Mouse (Mus musculus) lung, adult 18-20 months (tissue): ENCODE data around the gene Trim44.

ENCODE experiments used
- DNase-seq, 2 experiments: peaks; one replicate each; pipeline ENCODE4 v3.0.0; 2022; ENCODE audit warnings: mixed read lengths in 2 of 2

Gene Trim44

DNA sequence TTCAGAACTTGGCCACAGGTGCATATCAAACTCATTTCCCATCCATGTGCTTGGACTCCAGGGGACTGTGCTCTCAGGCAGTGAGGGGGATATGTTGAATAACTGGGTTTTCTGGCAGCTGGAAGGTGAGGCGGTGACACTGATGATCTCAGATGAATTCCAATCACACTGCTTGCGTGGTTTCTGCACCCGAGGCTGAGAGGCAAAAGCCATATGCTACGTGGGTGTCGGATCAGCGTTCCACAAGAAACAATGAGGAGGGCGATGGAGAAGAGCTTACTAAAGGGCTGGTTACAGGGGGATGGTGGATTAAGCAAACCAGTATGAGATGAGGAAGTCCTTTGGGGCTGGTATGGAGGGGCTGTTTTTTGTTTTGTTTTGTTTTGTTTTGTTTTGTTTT lies 127.8 kb downstream of the Trim44 start:
- no peak for DNase-seq

DNA sequence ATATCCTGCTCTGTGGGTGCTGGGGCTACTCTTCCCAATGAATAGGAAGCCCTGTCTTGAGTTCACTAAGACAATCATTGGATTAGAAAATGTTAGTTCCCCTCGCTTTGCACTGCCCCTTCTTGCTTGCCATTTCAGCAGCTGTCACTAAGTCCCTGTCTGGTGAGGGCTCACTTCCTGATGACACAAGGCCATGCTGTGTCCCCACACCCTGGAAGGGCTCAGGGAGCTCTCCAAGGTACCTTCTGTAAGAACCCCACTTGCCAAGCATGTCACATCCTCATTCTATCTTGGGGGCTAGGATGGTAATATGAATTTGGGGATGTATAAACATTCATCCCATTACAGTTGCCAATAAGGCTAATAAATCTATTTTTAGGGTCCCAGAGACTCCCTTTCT lies 129.7 kb downstream of the Trim44 start:
- DNase-seq = no peak

DNA sequence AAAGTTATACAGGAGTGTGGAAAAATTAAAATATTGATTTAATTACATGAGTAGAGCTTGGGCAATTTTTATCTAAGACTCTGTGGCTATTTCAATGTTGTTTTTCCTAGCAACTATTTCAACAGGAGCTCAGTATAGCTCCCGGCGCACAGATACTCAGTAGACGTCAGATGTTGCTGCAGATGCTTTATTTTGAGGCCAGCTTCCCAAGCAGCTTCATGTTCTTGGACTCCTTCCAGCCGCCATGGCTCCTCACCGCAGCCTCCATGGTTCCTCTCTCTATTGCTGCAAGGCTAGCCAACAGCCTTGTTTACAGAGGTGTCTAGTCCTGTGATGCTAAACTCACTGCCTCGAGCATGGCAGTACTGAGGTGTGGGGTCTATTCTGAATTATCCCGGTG lies 134.3 kb downstream of the Trim44 start:
- DNase-seq = no peak

DNA sequence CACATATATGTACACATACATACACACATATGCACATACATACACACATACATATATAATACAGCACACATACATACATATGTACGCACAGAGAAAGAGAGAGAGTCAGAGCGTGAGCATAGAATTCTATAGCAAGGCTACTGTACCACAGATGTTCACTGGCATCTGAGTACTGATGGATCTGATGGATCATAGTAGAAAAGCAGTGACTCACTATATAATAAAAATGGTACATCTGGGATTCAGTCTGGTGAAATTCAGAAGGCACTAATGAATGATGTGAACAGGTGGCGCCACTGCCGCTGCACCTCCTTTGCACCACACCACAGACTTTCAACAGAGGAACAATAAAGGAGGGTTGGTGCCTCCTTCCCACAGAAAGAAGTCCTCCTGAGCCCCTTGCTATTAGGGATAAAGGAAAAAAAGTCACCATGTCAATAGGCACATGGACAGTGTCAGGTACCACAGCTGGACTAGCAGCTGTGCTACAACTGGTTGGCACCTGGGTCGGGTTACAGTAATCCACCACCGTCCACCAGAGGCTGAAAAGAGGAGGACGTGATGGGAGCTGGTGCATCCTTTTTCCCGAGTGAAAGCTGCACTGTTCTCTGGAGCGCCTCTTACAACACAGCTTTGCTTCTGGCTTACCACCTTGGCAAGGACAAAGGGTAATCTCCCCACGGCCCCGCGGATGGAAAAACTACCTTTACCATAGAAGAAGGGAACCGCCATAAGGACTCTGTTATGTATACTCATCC lies 139.9 kb downstream of the Trim44 start:
- DNase-seq = no peak

DNA sequence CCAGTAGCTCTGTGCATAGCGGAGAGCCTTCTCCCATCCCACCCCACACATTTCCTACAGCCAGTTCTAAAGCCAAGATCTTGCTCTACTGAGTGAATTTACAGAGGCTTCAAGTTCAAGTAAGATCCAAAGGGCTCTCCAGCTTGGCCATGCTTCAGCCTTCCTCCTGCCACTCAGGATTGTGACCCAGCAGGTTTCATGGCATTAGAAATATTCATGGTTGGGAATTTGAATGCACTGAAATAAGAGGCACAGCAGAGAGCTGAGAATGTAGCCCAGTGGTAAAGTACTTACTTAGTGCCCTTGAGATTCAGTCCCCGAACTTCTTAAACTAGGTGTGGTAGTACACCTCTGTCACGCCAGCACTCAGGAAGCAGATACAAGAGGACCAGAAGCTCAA lies 140.7 kb downstream of the Trim44 start:
- DNase-seq = peak; percentile 81 to 82

DNA sequence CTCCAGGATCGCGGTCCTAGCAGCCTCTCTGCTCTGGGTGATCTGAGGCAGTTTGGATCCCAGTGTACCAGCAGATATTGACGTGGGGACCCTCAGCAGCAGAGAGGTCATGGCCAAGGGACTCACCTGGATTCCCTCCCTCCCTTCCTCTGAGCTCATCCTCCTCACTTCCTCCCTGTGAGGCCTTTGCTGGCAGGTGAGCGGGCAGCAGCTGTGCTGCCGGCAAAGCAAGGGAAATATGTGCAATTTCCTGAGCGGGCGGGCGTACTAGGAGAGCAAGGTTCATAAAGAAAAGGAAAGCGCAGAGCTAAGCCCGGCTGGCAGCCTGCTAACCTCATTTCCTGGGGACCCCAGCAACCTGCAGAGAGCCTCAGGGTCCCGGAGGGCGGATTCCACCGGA lies 148.5 kb downstream of the Trim44 start:
- no peak for DNase-seq

DNA sequence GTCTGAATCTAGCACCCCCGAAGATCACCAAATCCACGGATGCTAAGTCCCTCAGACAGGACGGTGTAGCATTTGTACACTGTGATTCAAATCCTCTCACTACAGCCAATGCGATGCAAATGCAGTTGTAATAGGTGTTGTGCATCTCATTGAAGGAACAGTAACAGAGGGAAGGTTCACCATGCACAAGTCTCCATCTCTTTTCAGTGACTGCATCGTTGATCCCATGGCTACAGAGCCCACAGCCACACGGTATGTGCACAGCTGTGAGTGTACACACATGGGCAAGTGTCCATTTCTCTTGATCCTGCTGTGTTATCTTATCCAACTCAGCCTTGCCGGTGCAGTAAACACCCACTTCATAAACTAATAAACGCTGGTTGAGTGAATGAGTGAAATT lies 148.9 kb downstream of the Trim44 start:
- DNase-seq = no peak

DNA sequence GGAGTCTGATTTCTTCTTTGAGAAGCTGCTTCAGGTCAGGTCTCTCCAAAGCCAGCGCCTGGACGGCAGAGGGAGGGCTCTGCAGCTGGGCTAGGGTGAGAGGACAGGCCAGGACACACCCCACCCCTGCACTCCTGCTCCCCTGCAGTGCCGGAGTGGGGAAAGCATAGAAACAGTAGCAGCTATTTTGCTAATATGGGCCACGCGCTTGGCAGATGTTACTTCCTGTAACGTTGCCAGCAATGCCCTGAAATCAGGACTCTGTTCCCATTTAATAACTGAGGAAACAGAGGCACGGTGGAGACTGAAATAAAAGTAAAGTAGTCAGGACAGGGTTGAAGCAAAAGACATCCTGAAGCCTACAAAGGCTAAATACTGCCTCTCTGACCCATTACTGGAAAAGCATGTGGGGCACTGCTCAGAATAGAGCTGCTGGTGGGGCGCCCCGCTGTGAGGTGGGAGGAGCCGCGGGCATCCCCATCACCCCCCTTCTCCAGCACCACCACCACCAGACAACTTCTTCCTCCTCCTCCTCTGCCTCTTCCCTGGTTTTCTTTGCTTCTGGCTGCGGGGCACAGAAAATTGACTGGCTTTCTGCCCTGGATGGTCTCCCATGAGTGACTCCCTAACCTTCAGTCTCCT lies 149.5 kb downstream of the Trim44 start:
- no peak for DNase-seq

DNA sequence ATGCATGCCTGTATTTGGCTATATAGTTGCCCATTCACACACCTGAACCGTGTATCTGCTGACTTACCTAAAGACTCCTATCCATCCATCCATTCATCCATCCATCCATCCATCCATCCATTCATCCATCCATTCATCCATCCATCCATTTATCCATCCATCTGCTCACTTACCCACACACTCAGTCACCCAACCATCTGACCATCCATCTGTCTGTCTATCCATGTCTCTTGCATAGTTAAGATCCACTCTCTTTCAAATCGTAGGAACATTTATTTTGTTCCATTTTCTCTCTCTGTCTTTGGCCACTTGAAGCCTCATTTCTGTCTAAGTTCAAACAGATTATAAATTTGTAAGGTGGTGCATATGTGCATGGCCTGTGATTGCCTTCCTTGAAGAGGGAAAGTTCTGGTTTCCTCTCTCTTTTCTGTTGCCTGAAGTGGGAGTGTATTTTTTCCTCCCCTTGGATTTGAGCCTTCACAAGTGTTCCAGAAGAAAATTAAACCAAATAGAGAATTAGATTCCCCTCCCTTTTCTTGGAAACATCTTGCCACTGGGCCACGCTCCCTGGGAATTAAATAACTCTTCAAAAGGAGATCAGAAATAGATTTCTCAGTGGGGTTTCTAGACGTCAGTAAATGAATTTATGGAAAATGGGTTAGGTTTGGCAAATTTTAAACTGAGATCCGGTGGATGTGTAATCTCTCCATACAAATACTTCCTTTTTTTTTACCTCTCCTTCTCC lies 150.9 kb downstream of the Trim44 start:
- DNase-seq = no peak

DNA sequence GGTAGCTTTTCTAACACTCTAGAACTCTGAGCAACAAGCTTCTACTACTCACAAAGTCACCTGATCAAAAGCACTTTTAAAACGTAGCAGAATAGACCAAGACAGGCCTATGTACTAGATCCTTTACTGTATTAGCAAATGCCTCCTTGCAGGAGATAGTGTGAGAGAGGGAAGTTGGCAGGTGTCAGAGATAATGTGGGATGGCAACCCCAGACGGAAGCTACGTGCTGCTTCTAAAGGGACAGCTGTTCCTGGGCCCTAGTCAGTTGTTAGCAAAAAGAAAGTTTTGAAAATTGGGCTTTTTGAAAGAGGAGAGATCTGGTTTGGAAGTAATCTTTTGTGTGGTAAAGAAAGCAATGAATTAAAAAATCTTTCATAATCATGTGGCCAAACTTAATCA lies 151.5 kb downstream of the Trim44 start:
- no peak for DNase-seq

DNA sequence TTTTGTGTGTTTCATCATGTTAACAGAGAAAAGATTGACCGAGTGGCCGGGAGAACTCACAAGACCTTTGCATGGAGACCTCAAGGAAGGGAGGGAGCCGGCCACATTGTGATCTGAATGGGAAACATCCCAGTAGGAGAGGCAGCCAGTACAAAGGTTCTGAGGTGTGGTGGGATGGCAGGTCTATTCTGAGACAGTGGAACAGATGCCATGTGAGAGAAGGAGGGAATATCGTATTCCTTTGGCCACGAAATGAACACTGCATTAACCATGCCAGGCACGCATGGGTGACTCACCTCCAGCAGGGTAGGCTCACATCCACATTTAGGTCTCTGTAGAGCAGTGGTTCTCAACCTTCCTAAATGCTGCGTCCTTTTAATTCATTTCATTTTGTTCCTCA lies 154.4 kb downstream of the Trim44 start:
- DNase-seq = no peak

DNA sequence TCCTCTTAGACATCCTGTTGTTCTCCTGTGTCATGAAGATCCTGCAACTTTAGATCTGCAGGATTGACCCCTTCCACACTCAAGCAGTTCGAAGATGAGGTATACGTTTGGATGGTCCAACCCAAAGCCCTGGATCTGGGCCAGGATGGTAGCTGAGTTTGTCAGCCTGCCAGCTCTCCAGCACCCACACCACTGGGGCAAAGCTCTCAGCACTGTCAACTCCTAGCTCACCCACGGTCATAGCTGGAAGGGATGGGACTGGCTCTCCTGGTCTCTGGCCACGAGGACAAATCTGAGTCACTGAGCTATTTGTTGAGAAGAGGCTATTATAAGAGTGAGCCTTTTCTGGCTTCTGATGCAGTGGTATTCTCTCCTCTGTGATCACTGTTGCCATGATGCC lies 155.0 kb downstream of the Trim44 start:
- DNase-seq = no peak
